14 mouse cellular contexts compared by ENCODE assay signal in the genomic region with DNA sequence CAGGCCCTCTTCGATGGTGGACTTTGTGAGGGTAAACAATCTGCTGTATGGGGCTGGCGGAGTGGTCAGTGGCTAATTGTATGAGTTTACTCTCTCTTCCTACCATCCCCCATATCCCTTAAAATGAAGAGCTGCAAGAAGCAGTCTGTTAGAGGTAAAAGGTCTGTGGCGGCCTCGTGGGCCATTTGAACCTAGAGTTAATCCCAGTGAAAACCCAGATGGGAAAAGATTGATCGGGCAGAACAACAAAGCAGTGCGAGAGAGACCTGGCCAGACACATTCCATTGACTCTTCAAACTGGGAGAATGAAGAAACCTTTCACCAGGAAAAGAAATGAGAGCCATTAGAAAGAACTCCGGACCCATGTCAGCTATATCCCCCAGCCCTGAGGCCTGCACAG.
"Had no signal": no experiment of that assay in that cellular context is flagged by ENCODE, and none has a peak within 500 bp of the region (broad histone marks: within the 10 kb centered on the region; RNA-seq: fewer than 3 reads in every experiment).

No protein-coding gene starts in this region.

- H3K27me3 ChIP-seq: limb, embryonic 12.5 days; midbrain, embryonic 13.5 days; stomach, embryonic 15.5 days had no signal

- H3K9ac ChIP-seq: limb, embryonic 12.5 days; liver, embryonic 14.5 days; midbrain, embryonic 13.5 days; stomach, embryonic 15.5 days had no signal

- ATAC-seq: hindbrain, embryonic 16.5 days; inflammation-experienced regulatory T-cells, adult 6 months; intestine, postnatal 0 days; lung, postnatal 0 days; midbrain, embryonic 13.5 days had no signal

- H3K9me3 ChIP-seq: limb, embryonic 12.5 days; midbrain, embryonic 13.5 days; stomach, embryonic 15.5 days had no signal

- H3K4me3 ChIP-seq: limb, embryonic 12.5 days; midbrain, embryonic 13.5 days; stomach, embryonic 15.5 days had no signal

- DNase-seq: layer of hippocampus, postnatal 36 days; lung, adult 2 months; lung, postnatal 36 days; right cerebral cortex, postnatal 14 days; thymus, adult 2 months; thymus, postnatal 25 days had no signal

- H3K27ac ChIP-seq: limb, embryonic 12.5 days; liver, embryonic 14.5 days; midbrain, embryonic 13.5 days; stomach, embryonic 15.5 days had no signal

- H3K4me2 ChIP-seq: limb, embryonic 12.5 days; midbrain, embryonic 13.5 days; stomach, embryonic 15.5 days had no signal

- H3K36me3 ChIP-seq: limb, embryonic 12.5 days; midbrain, embryonic 13.5 days; stomach, embryonic 15.5 days had no signal

- H3K4me1 ChIP-seq: limb, embryonic 12.5 days; midbrain, embryonic 13.5 days; stomach, embryonic 15.5 days had no signal
